37 mouse cellular contexts compared by ENCODE assay signal in the genomic region with DNA sequence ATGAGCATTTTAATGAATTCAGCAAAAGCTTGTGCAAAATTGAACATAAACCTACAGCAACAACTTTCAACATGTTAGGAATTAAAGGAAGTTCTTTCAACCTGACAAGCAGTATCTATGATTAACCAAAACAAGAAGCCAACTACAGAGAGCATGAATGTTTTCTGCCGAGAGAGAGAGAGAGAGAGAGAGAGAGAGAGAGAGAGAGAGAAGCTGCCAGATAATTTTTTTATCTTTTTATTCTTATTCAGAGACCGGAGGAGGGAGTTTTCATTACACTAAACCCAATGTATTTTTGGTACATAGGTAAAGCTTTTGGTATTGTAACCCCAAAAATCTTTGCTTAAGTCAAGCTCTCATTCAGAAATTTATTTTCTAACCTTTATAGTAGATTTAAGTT. TPM values are rescaled to one million over a fixed set of nuclear protein-coding genes. Genes with fewer than 3 reads are reported as not detected.
"Had no signal": no experiment of that assay in that cellular context is flagged by ENCODE, and none has a peak within 500 bp of the region (broad histone marks: within the 10 kb centered on the region; RNA-seq: fewer than 3 reads in every experiment).

No protein-coding gene starts in this region.

- H3K27ac ChIP-seq: limb, embryonic 10.5 days; limb, embryonic 12.5 days; limb, embryonic 13.5 days; limb, embryonic 15.5 days; liver, embryonic 12.5 days; liver, embryonic 13.5 days; liver, embryonic 14.5 days; liver, embryonic 15.5 days; lung, embryonic 15.5 days; macrophage; midbrain, embryonic 10.5 days; midbrain, embryonic 12.5 days; midbrain, embryonic 13.5 days; midbrain, embryonic 15.5 days; neural tube, embryonic 12.5 days had no signal

- ATAC-seq: liver, embryonic 12.5 days; liver, postnatal 0 days; lung, postnatal 0 days; midbrain, embryonic 13.5 days; midbrain, embryonic 15.5 days; midbrain, embryonic 16.5 days had no signal

- H3K4me2 ChIP-seq: limb, embryonic 12.5 days; limb, embryonic 13.5 days; limb, embryonic 15.5 days; liver, embryonic 11.5 days; liver, embryonic 12.5 days; liver, embryonic 13.5 days; liver, embryonic 15.5 days; lung, embryonic 14.5 days; lung, embryonic 15.5 days; midbrain, embryonic 11.5 days; midbrain, embryonic 12.5 days; midbrain, embryonic 13.5 days; midbrain, embryonic 15.5 days; neural tube, embryonic 12.5 days had no signal

- H3K4me3 ChIP-seq: limb, embryonic 10.5 days; limb, embryonic 12.5 days; limb, embryonic 13.5 days; limb, embryonic 15.5 days; liver, embryonic 12.5 days; liver, embryonic 13.5 days; liver, embryonic 15.5 days; lung, embryonic 15.5 days; megakaryocyte, embryonic 14.5 days; midbrain, embryonic 10.5 days; midbrain, embryonic 12.5 days; midbrain, embryonic 13.5 days; midbrain, embryonic 15.5 days; myocyte; neural tube, embryonic 12.5 days had no signal

- DNase-seq: left cerebral cortex, postnatal 4 days; liver; liver, embryonic 13.5 days; liver, postnatal 0 days; lung, adult 18-20 months; lung, adult 2 months; lung, embryonic 14.5 days; lung, postnatal 10 days; lung, postnatal 14 days; lung, postnatal 36 days; lung, postnatal 4 days; midbrain, embryonic 14.5 days had no signal

- H3K9me3 ChIP-seq: limb, embryonic 10.5 days; limb, embryonic 12.5 days; limb, embryonic 13.5 days; limb, embryonic 15.5 days; liver, embryonic 12.5 days; liver, embryonic 13.5 days; liver, embryonic 15.5 days; lung, embryonic 15.5 days; megakaryocyte, embryonic 14.5 days; midbrain, embryonic 10.5 days; midbrain, embryonic 12.5 days; midbrain, embryonic 13.5 days; midbrain, embryonic 15.5 days; neural tube, embryonic 12.5 days had no signal

- H3K36me3 ChIP-seq: limb, embryonic 10.5 days; limb, embryonic 12.5 days; limb, embryonic 13.5 days; limb, embryonic 15.5 days; liver, embryonic 12.5 days; liver, embryonic 13.5 days; liver, embryonic 15.5 days; lung, embryonic 15.5 days; midbrain, embryonic 10.5 days; midbrain, embryonic 12.5 days; midbrain, embryonic 13.5 days; midbrain, embryonic 15.5 days; neural tube, embryonic 12.5 days had no signal

- H3K4me1 ChIP-seq: limb, embryonic 10.5 days; limb, embryonic 12.5 days; limb, embryonic 13.5 days; limb, embryonic 15.5 days; liver, embryonic 12.5 days; liver, embryonic 13.5 days; liver, embryonic 15.5 days; lung, embryonic 15.5 days; midbrain, embryonic 10.5 days; midbrain, embryonic 12.5 days; midbrain, embryonic 13.5 days; midbrain, embryonic 15.5 days; neural tube, embryonic 12.5 days had no signal

- H3K9ac ChIP-seq: limb, embryonic 12.5 days; limb, embryonic 13.5 days; limb, embryonic 15.5 days; liver, embryonic 12.5 days; liver, embryonic 13.5 days; liver, embryonic 14.5 days; liver, embryonic 15.5 days; liver, postnatal 0 days; lung, embryonic 14.5 days; lung, embryonic 15.5 days; midbrain, embryonic 12.5 days; midbrain, embryonic 13.5 days; midbrain, embryonic 15.5 days; neural tube, embryonic 12.5 days had no signal

- H3K27me3 ChIP-seq: limb, embryonic 12.5 days; limb, embryonic 13.5 days; limb, embryonic 15.5 days; liver, embryonic 12.5 days; liver, embryonic 13.5 days; liver, embryonic 15.5 days; lung, embryonic 15.5 days; megakaryocyte, embryonic 14.5 days; midbrain, embryonic 12.5 days; midbrain, embryonic 13.5 days; midbrain, embryonic 15.5 days; neural tube, embryonic 12.5 days had no signal

RNA-seq across cellular contexts. Expression of a gene that starts 10.7 kb away (rescaled TPM):
- total RNA-seq: left cerebral cortex, postnatal 10 days; left cerebral cortex, postnatal 14 days; left cerebral cortex, postnatal 25 days; left cerebral cortex, postnatal 36 days; liver, adult 2 months had no signal
- polyA plus RNA-seq: limb, embryonic 13.5 days; liver, adult 2 months; midbrain, embryonic 12.5 days; myocyte had no signal
